Mouse (Mus musculus) kidney, adult 2 months (tissue): Measurements from ENCODE around the gene Tmtc1.

ENCODE experiments used
- CTCF ChIP-seq: fragments of 200-500 bp; conservative IDR thresholded peaks from 2 replicates; pipeline ENCODE4 v1.5.1; 2011; ENCODE audit warnings: low read depth, mild to moderate bottlenecking, control low read depth, low read length, moderate library complexity, mixed read lengths; ENCODE audit not compliant: insufficient read depth, insufficient read length
- POLR2A ChIP-seq: fragments of 200-500 bp; IDR thresholded peaks from one replicate; pipeline ENCODE4 v1.6.1; 2011; ENCODE audit warnings: low read depth, low read length, control low read depth

GRCm38 (mm10) chr6:148241685-148242084 lies 202.5 kb downstream of the Tmtc1 start:
- TF ChIP-seq POLR2A: no peak
- no peak for TF ChIP-seq CTCF
